ENCODE assay signal across 18 mouse cellular contexts in genomic region chr1:36807086-36807485, GRCm38 (mm10). TPM values are rescaled to one million over a fixed set of nuclear protein-coding genes. Genes with fewer than 3 reads are reported as not detected.
"Had no signal": no experiment of that assay in that cellular context is flagged by ENCODE, and none has a peak within 500 bp of the region (broad histone marks: within the 10 kb centered on the region; RNA-seq: fewer than 3 reads in every experiment).

No protein-coding gene starts in this region.

- DNase-seq: gastrocnemius, adult 2 months; gastrocnemius, postnatal 10 days; gastrocnemius, postnatal 25 days; heart, adult 2 months; heart, postnatal 14 days; heart, postnatal 4 days; kidney, adult 18-20 months; kidney, adult 8-10 months; kidney, postnatal 14 days; kidney, postnatal 36 days; layer of hippocampus, adult 9-11 months; layer of hippocampus, postnatal 36 days; left cerebral cortex, postnatal 4 days had no signal

- ATAC-seq: hindbrain, embryonic 16.5 days; inflammation-experienced regulatory T-cells, adult 6 months; intestine, embryonic 15.5 days; intestine, postnatal 0 days had no signal

RNA-seq across cellular contexts. Expression of gene Zap70, which starts 45.5 kb away (rescaled TPM):
- total RNA-seq: granulocyte monocyte progenitor cell, adult 5-6 weeks had no signal
